ENCODE assay signal across 9 mouse cellular contexts in genomic region chr17:25830806-25831431, GRCm38 (mm10). TPM values are rescaled to one million over a fixed set of nuclear protein-coding genes. Genes with fewer than 3 reads are reported as not detected.
DNase-seq lines count a peak whose midpoint lies in the region; ATAC-seq and TF ChIP-seq lines count a peak whose summit lies in the region.
"Had no signal": no experiment of that assay in that cellular context is flagged by ENCODE, and none has a peak within 500 bp of the region (broad histone marks: within the 10 kb centered on the region; RNA-seq: fewer than 3 reads in every experiment).

No protein-coding gene starts in this region.

- peak overlapping the region; percentile 94 for H3K4me2 ChIP-seq in heart, embryonic 12.5 days
- 0 out of 2 replicates have a peak overlapping the region, but pooled peaks have one; percentile 91 for H3K4me2 ChIP-seq in hindbrain, embryonic 11.5 days (replicated peaks; ENCODE audit: low read depth, low read length)
- 0 out of 2 replicates have a peak overlapping the region, but pooled peaks have one; percentile 99 for H3K4me2 ChIP-seq in liver, embryonic 16.5 days (ENCODE audit: low read depth, low read length)

- no peak overlapping the region for H3K27ac ChIP-seq in heart, embryonic 12.5 days (ENCODE audit: poor library complexity, severe bottlenecking)
- H3K27ac ChIP-seq in bone marrow macrophage, adult 2 months (ENCODE audit: insufficient read depth, low read depth, low read length): no peak overlapping the region
- no peak overlapping the region for H3K27ac ChIP-seq in hindbrain, embryonic 11.5 days (ENCODE audit: low read depth, low read length)
- H3K27ac ChIP-seq in liver, embryonic 16.5 days (ENCODE audit: low read length): no peak overlapping the region

- no peak for TF ChIP-seq CTCF in bone marrow macrophage, adult 2 months (IDR thresholded peaks at IDR 0.05; ENCODE audit: low read depth, low read length)

- peaks cover 70% of the 10 kb centered on the region for H3K4me1 ChIP-seq in heart, embryonic 12.5 days (replicated peaks)
- peaks cover 18% of the 10 kb centered on the region for H3K4me1 ChIP-seq in bone marrow macrophage, adult 2 months (ENCODE audit: control insufficient read depth, insufficient read depth, low read length)
- peaks cover 32% of the 10 kb centered on the region for H3K4me1 ChIP-seq in hindbrain, embryonic 11.5 days (replicated peaks; ENCODE audit: control insufficient read depth, insufficient read depth, low read length)
- peaks cover 63% of the 10 kb centered on the region for H3K4me1 ChIP-seq in liver, embryonic 16.5 days (ENCODE audit: control insufficient read depth, low read depth, low read length)

- H3K4me3 ChIP-seq in heart, embryonic 12.5 days: peak overlapping the region; percentile 71
- peak overlapping the region; percentile 92 for H3K4me3 ChIP-seq in bone marrow macrophage, adult 2 months (ENCODE audit: insufficient read depth, low read length)
- 0 out of 2 replicates have a peak overlapping the region, but pooled peaks have one; percentile 6 for H3K4me3 ChIP-seq in hindbrain, embryonic 11.5 days (ENCODE audit: low read depth, low read length)
- H3K4me3 ChIP-seq in liver, embryonic 16.5 days (ENCODE audit: low read depth, low read length): no peak overlapping the region

- H3K27me3 ChIP-seq in heart, embryonic 12.5 days (replicated peaks): no peaks in the 10 kb centered on the region
- no peaks in the 10 kb centered on the region for H3K27me3 ChIP-seq in hindbrain, embryonic 11.5 days (ENCODE audit: control insufficient read depth, insufficient read depth, low read length)
- no peaks in the 10 kb centered on the region for H3K27me3 ChIP-seq in liver, embryonic 16.5 days (ENCODE audit: control insufficient read depth, insufficient read depth, low read depth, low read length)
- H3K27me3 ChIP-seq: CH12.LX had no signal

- no peaks in the 10 kb centered on the region for H3K9me3 ChIP-seq in heart, embryonic 12.5 days (replicated peaks)
- no peaks in the 10 kb centered on the region for H3K9me3 ChIP-seq in hindbrain, embryonic 11.5 days (ENCODE audit: control insufficient read depth, low read length)
- H3K9me3 ChIP-seq in liver, embryonic 16.5 days (replicated peaks; ENCODE audit: control insufficient read depth, low read length): no peaks in the 10 kb centered on the region

- no peak for TF ChIP-seq POLR2A in bone marrow macrophage, adult 2 months (IDR thresholded peaks at IDR 0.05; ENCODE audit: borderline replicate concordance, low read depth, low read length)

- DNase-seq in heart, adult 18-20 months: no peak
- DNase-seq in hindbrain, embryonic 11.5 days (ENCODE audit: low spot score): no peak
- DNase-seq in spleen, postnatal 4 days (ENCODE audit: low spot score in 2 of 2): no peak
- DNase-seq in gastrocnemius, postnatal 10 days: no peak

- 89% methylated on average over 14 of the region's 14 CpGs for WGBS in heart, embryonic 12.5 days
- WGBS in hindbrain, embryonic 11.5 days: 89% methylated on average over 14 of the region's 14 CpGs
- WGBS in liver, embryonic 16.5 days (ENCODE audit: insufficient replicate concordance): 78% methylated on average over 14 of the region's 14 CpGs

- H3K36me3 ChIP-seq in heart, embryonic 12.5 days: peaks cover 58% of the 10 kb centered on the region
- H3K36me3 ChIP-seq in hindbrain, embryonic 11.5 days (ENCODE audit: control insufficient read depth, insufficient read depth, low read length): peaks cover 8% of the 10 kb centered on the region; the same call in 1 of the 2 replicates
- H3K36me3 ChIP-seq in liver, embryonic 16.5 days (ENCODE audit: control insufficient read depth, insufficient read depth): peaks cover 14% of the 10 kb centered on the region

- no peak for ATAC-seq in heart, embryonic 12.5 days (ENCODE audit: insufficient number of reproducible peaks, low FRiP score)
- ATAC-seq in hindbrain, embryonic 11.5 days (ENCODE audit: low FRiP score): no peak
- no peak for ATAC-seq in liver, embryonic 16.5 days (ENCODE audit: low read depth)
- ATAC-seq in inflammation-experienced regulatory T-cells, adult 6 months: no peak

- H3K9ac ChIP-seq in heart, embryonic 12.5 days: peak overlapping the region; percentile 92; the same call in 1 of the 2 replicates
- H3K9ac ChIP-seq in hindbrain, embryonic 11.5 days (ENCODE audit: low read depth, low read length): 0 out of 2 replicates have a peak overlapping the region, but pooled peaks have one; percentile 23
- no peak overlapping the region; the same call in 1 of the 2 replicates for H3K9ac ChIP-seq in liver, embryonic 16.5 days (ENCODE audit: low read depth, low read length)

RNA-seq across cellular contexts. Expression of gene Jmjd8, which starts 2.3 kb away (rescaled TPM):
- 38.1 and 41.8 TPM in 2 replicates for polyA plus RNA-seq in heart, embryonic 12.5 days (2016; fragmentation: Nextera tagmentation; extraction: Ambion mirVana)
- 10 to 100 TPM; 28.0 to 34.0 TPM for total RNA-seq in heart, adult 18-20 months (2021)
- 16.3 and 18.0 TPM in 2 replicates for polyA plus RNA-seq in bone marrow macrophage, adult 2 months (2012; ENCODE audit: insufficient read depth, insufficient read length, missing spikeins)
- 46.3 and 54.0 TPM in 2 replicates for polyA plus RNA-seq in hindbrain, embryonic 11.5 days (2014; fragmentation: Nextera tagmentation; extraction: Ambion mirVana)
- polyA plus RNA-seq in liver, embryonic 16.5 days (2015; fragmentation: Nextera tagmentation; extraction: Ambion mirVana): 20.7 and 23.5 TPM in 2 replicates
- 10 to 100 TPM; 12.5 to 26.2 (median 23.9) TPM for polyA plus RNA-seq in inflammation-experienced regulatory T-cells, adult 6 months (2017; shearing (Covaris generic))
- total RNA-seq in gastrocnemius, postnatal 10 days (2021): 10 to 100 TPM; 22.1 to 25.8 TPM

RNA-seq across cellular contexts. Expression of gene Stub1, which starts 2.3 kb away (rescaled TPM):
- polyA plus RNA-seq in heart, embryonic 12.5 days (2016; fragmentation: Nextera tagmentation; extraction: Ambion mirVana): 271 and 272 TPM in 2 replicates
- 100 to 1,000 TPM; 113 to 128 TPM for total RNA-seq in heart, adult 18-20 months (2021)
- 84.9 and 89.7 TPM in 2 replicates for polyA plus RNA-seq in bone marrow macrophage, adult 2 months (2012; ENCODE audit: insufficient read depth, insufficient read length, missing spikeins)
- 290 and 306 TPM in 2 replicates for polyA plus RNA-seq in hindbrain, embryonic 11.5 days (2014; fragmentation: Nextera tagmentation; extraction: Ambion mirVana)
- 106 and 112 TPM in 2 replicates for polyA plus RNA-seq in liver, embryonic 16.5 days (2015; fragmentation: Nextera tagmentation; extraction: Ambion mirVana)
- 10 to 100 TPM; 60.7 to 79.7 (median 78.2) TPM for polyA plus RNA-seq in inflammation-experienced regulatory T-cells, adult 6 months (2017; shearing (Covaris generic))
- 10 to 100 TPM; 95.7 to 99.9 TPM for total RNA-seq in gastrocnemius, postnatal 10 days (2021)

RNA-seq across cellular contexts. Expression of gene Rhbdl1, which starts 6.2 kb away (rescaled TPM):
- 1.6 and 2.4 TPM in 2 replicates for polyA plus RNA-seq in heart, embryonic 12.5 days (2016; fragmentation: Nextera tagmentation; extraction: Ambion mirVana)
- total RNA-seq in heart, adult 18-20 months (2021): 1 to 10 TPM; 1.8 to 2.3 TPM
- polyA plus RNA-seq in bone marrow macrophage, adult 2 months (2012; ENCODE audit: insufficient read depth, insufficient read length, missing spikeins): 1.6 and 3.7 TPM in 2 replicates
- 3.1 TPM in 2 replicates for polyA plus RNA-seq in hindbrain, embryonic 11.5 days (2014; fragmentation: Nextera tagmentation; extraction: Ambion mirVana)
- polyA plus RNA-seq in liver, embryonic 16.5 days (2015; fragmentation: Nextera tagmentation; extraction: Ambion mirVana): 0.30 and 0.45 TPM in 2 replicates
- 1 to 10 TPM in 1 of 3 experiments, not detected in 2; 1.7 TPM for polyA plus RNA-seq in inflammation-experienced regulatory T-cells, adult 6 months (2017; shearing (Covaris generic))
- total RNA-seq in gastrocnemius, postnatal 10 days (2021): 10 to 100 TPM in 1 of 2 experiments, 1 to 10 TPM in 1; 9.8 to 10.9 TPM

RNA-seq across cellular contexts. Expression of gene Wdr24, which starts 7.5 kb away (rescaled TPM):
- polyA plus RNA-seq in heart, embryonic 12.5 days (2016; fragmentation: Nextera tagmentation; extraction: Ambion mirVana): 15.5 and 17.0 TPM in 2 replicates
- total RNA-seq in heart, adult 18-20 months (2021): 10 to 100 TPM in 1 of 2 experiments, 1 to 10 TPM in 1; 9.8 to 11.7 TPM
- 11.9 and 14.0 TPM in 2 replicates for polyA plus RNA-seq in bone marrow macrophage, adult 2 months (2012; ENCODE audit: insufficient read depth, insufficient read length, missing spikeins)
- 22.0 and 23.5 TPM in 2 replicates for polyA plus RNA-seq in hindbrain, embryonic 11.5 days (2014; fragmentation: Nextera tagmentation; extraction: Ambion mirVana)
- polyA plus RNA-seq in liver, embryonic 16.5 days (2015; fragmentation: Nextera tagmentation; extraction: Ambion mirVana): 10.8 and 11.6 TPM in 2 replicates
- 10 to 100 TPM; 13.8 to 23.4 (median 19.3) TPM for polyA plus RNA-seq in inflammation-experienced regulatory T-cells, adult 6 months (2017; shearing (Covaris generic))
- 10 to 100 TPM in 1 of 2 experiments, 1 to 10 TPM in 1; 10.0 to 10.8 TPM for total RNA-seq in gastrocnemius, postnatal 10 days (2021)

RNA-seq across cellular contexts. Expression of gene Gm20683, which starts 10.6 kb away (rescaled TPM):
- 1.3 and 1.6 TPM in 2 replicates for polyA plus RNA-seq in heart, embryonic 12.5 days (2016; fragmentation: Nextera tagmentation; extraction: Ambion mirVana)
- total RNA-seq in heart, adult 18-20 months (2021): 1 to 10 TPM; 1.2 to 3.3 TPM
- 1.5 TPM in 1 of 2 replicates, not detected in the other for polyA plus RNA-seq in bone marrow macrophage, adult 2 months (2012; ENCODE audit: insufficient read depth, insufficient read length, missing spikeins)
- 1.3 and 1.7 TPM in 2 replicates for polyA plus RNA-seq in hindbrain, embryonic 11.5 days (2014; fragmentation: Nextera tagmentation; extraction: Ambion mirVana)
- polyA plus RNA-seq in liver, embryonic 16.5 days (2015; fragmentation: Nextera tagmentation; extraction: Ambion mirVana): 0.64 and 0.65 TPM in 2 replicates
- 1 to 10 TPM in 1 of 3 experiments, under 1 TPM in 2; 0.26 to 1.1 (median 0.67) TPM for polyA plus RNA-seq in inflammation-experienced regulatory T-cells, adult 6 months (2017; shearing (Covaris generic))
- total RNA-seq in gastrocnemius, postnatal 10 days (2021): 1 to 10 TPM; 5.8 to 7.3 TPM
